Mouse (Mus musculus) heart, embryonic 11.5 days (tissue): ENCODE data around the gene Amdhd2. TPM values are rescaled to one million over a fixed set of nuclear protein-coding genes. Genes with fewer than 3 reads are reported as not detected.

Experiments
- ATAC-seq: fragments of 200-750 bp; cut with Nextera tagmentation; replicated peaks from 2 replicates; pipeline ENCODE4 v1.8.0; 2017; ENCODE audit warnings: moderate library complexity; ENCODE audit not compliant: insufficient number of reproducible peaks, low FRiP score, low TSS enrichment
- H3K27ac ChIP-seq: fragments of 300-500 bp; sonication (generic); 2 replicates; pipeline ENCODE4 v1.5.1; 2014; ENCODE audit warnings: mild to moderate bottlenecking, low read depth, low read length
- H3K27me3 ChIP-seq: fragments of 300-500 bp; sonication (generic); 2 replicates; pipeline ENCODE4 v1.6.1; 2014; ENCODE audit warnings: mild to moderate bottlenecking, low read length, mixed read lengths; ENCODE audit not compliant: control insufficient read depth, insufficient read depth
- H3K36me3 ChIP-seq: fragments of 300-500 bp; sonication (generic); 2 replicates; pipeline ENCODE4 v1.6.1; 2014; ENCODE audit warnings: mild to moderate bottlenecking, low read length, moderate library complexity, mixed read lengths; ENCODE audit not compliant: control insufficient read depth, insufficient read depth
- H3K4me1 ChIP-seq: fragments of 300-500 bp; sonication (generic); 2 replicates; pipeline ENCODE4 v1.6.1; 2014; ENCODE audit warnings: low read length; ENCODE audit not compliant: control insufficient read depth, insufficient read depth
- H3K4me2 ChIP-seq: fragments of 300-500 bp; sonication (generic); 2 replicates; pipeline ENCODE4 v1.6.1; 2014; ENCODE audit warnings: mild to moderate bottlenecking, moderate library complexity
- H3K4me3 ChIP-seq: fragments of 300-500 bp; sonication (generic); 2 replicates; pipeline ENCODE4 v1.5.1; 2014; ENCODE audit warnings: low read depth, low read length
- H3K9ac ChIP-seq: fragments of 300-500 bp; sonication (generic); 2 replicates; pipeline ENCODE4 v1.6.1; 2014; ENCODE audit warnings: mild to moderate bottlenecking, low read depth, low read length, moderate library complexity
- H3K9me3 ChIP-seq: fragments of 300-500 bp; sonication (generic); replicated peaks from 2 replicates; pipeline ENCODE4 v1.6.1; 2016; ENCODE audit warnings: low read length; ENCODE audit not compliant: control insufficient read depth
- WGBS: fragments of 180-500 bp; shearing (Covaris S2); extraction: QIAGEN DNeasy Blood & Tissue Kit; methylation state at CpG from one replicate; pipeline ENCODE4 v1.1.7; 2014; ENCODE audit not compliant: insufficient replicate concordance; 5-methylcytosine and 5-hydroxymethylcytosine counted together
- polyA plus RNA-seq: library from polyadenylated mRNA; unstranded; fragments of >200 nt; fragmentation: Nextera tagmentation; extraction: Ambion mirVana; gene quantifications from 2 replicates; pipeline ENCODE4 v1.2.1, GENCODE M21; 2014

Amdhd2 gene
- polyA plus RNA-seq, 1 experiment from 2014 or later: 31.0 TPM

DNA sequence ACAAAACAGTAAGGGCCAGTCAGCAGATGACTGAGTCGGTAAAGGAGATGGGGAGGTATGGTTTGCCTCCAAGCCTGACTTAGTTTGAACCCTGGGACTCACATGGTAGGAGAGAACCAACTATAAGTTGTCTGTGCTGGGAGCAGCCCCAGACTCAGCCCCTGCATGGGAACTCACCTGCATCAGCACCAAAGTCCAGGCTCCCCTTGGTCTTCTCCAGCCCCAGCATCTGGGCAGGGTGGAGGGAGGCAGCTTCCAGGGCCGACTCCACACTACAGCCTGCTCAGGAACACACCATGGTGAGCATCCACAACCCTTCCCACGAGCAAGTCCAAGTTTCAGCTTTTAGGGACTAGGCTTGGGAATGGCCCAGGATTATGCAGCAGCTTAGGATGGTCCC lies 7.2 kb downstream of the Amdhd2 start:
- peaks cover 2% of the 10 kb centered on the region; the same call in 1 of the 2 replicates for H3K36me3 ChIP-seq
- H3K4me1 ChIP-seq: peaks cover 7% of the 10 kb centered on the region
- no peak overlapping the region for H3K4me2 ChIP-seq
- 81% methylated on average over 3 of the region's 3 CpGs for WGBS
- no peak overlapping the region for H3K27ac ChIP-seq
- ATAC-seq: no peak
- H3K27me3 ChIP-seq: no peaks in the 10 kb centered on the region
- no peak overlapping the region for H3K4me3 ChIP-seq
- H3K9ac ChIP-seq: no peak overlapping the region; the same call in 1 of the 2 replicates
- H3K9me3 ChIP-seq: no peaks in the 10 kb centered on the region

DNA sequence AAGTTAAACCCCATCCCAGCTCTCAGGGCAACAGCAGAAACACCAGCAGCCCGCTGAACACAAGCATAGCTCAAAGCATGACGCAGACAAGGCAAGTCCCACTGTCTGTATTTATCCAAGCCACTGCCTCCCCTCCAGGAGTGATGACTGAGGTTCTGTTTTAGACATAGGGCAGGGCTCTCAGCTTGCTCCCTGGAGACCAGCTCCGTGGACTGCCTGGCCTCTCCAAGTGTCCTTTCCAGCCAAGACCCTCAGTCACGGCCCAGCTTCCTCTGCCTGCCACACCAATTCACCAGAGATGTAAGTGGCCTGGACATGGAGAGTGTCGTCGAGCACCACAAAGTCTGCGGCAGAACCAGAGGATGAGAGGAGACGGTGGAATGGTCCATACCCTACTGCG lies 7.8 kb downstream of the Amdhd2 start:
- 80% methylated on average over 9 of the region's 9 CpGs for WGBS
- no peaks in the 10 kb centered on the region for H3K9me3 ChIP-seq
- no peak overlapping the region for H3K9ac ChIP-seq

DNA sequence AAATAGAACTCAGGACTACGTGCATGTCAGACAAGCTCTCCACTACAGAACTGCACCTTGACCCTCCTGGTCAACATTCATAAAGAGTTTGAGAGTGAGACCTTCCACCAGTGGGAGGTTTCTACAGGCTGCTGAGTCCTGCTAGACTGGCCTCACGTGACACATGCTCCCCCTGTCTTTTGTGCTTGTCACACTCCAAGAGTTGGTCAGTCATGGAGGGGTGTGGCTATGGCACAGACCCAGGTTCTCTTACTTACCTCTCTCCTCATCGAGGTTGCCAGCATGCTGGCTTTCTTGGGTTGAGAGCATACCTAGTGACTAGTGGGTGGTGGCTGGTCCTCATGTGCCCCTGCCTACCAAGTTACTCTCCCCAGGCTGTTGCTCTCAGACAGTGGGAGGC lies 9.1 kb downstream of the Amdhd2 start:
- WGBS: 73% methylated on average over 3 of the region's 3 CpGs
- no peaks in the 10 kb centered on the region for H3K9me3 ChIP-seq
- H3K36me3 ChIP-seq: peaks cover 2% of the 10 kb centered on the region; the same call in 1 of the 2 replicates
- peaks cover 7% of the 10 kb centered on the region for H3K4me1 ChIP-seq
- no peak overlapping the region for H3K9ac ChIP-seq
- no peak for ATAC-seq
- H3K4me3 ChIP-seq: no peak overlapping the region
- H3K27me3 ChIP-seq: no peaks in the 10 kb centered on the region
- no peak overlapping the region for H3K27ac ChIP-seq
- no peak overlapping the region for H3K4me2 ChIP-seq

More for the DNA sequence above, 7.8 kb downstream of the Amdhd2 start:
- Histone ChIP-seq H3K27me3 (no peaks in the 10 kb centered on the region), H3K4me3 (no peak overlapping the region), H3K4me1 (peaks cover 7% of the 10 kb centered on the region), H3K27ac (no peak overlapping the region), H3K4me2 (no peak overlapping the region), H3K36me3 (peaks cover 2% of the 10 kb centered on the region; the same call in 1 of the 2 replicates)
- ATAC-seq: no peak

DNA sequence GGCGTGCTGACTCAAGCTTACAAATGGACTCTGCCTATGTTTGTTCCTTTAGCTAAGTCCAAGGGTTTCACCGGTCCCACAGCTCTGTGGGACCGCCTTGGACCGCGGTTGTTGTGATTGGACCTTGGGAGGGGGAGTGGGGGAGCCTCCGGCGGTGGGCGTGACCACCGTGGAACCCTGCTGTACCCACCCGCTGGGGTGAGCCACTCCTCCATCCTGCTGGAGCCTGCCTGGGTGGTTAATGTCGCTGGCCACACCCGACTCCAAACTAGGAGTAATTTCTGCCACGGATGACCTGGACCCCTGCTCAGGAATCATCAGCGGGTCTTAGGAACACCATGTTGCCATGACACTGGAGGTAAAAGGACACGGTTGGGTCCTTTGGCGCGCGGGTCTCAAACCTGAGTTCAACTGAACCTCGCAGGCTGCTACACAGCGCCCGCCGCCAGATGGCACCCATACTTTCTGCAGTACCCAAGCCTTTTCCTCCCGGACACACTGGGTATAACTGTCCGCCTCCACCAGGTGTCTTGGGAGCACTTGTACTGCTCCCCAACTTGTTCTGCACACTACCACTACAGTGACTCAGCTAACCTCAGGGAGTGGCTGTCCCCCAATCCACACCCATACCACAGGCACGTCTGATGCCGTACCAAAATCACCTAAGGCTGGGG lies 11.5 kb downstream of the Amdhd2 start:
- no peaks in the 10 kb centered on the region for H3K27me3 ChIP-seq
- peaks cover 2% of the 10 kb centered on the region; the same call in 1 of the 2 replicates for H3K36me3 ChIP-seq
- H3K4me1 ChIP-seq: peaks cover 7% of the 10 kb centered on the region
- peak overlapping the region; percentile 86 for H3K4me2 ChIP-seq
- peak overlapping the region; percentile 45 for H3K4me3 ChIP-seq
- ATAC-seq: peak; percentile 85
- no peak overlapping the region for H3K27ac ChIP-seq
- 2% methylated on average over 26 of the region's 26 CpGs for WGBS
- H3K9ac ChIP-seq: peak overlapping the region; percentile 69
- H3K9me3 ChIP-seq: no peaks in the 10 kb centered on the region

DNA sequence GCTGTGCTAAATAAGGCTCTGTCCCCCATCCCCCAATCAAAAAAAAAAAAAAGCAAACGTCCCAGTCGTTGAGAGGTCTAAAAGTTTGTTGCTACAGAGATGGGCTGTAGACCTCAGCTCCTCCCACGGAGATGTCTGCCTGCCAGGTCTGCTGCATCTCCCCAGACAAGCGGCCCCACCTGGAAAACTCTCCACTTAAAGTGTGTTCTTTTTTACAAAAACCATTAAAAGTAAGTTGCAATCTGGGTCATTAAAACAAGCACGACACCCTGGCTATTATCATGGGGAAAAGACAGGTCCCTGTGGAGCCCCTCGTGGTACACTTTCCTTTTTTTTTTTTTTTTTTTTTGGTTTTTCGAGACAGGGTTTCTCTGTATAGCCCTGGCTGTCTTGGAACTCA lies 12.2 kb downstream of the Amdhd2 start:
- peak overlapping the region; percentile 69 for H3K9ac ChIP-seq
- no peaks in the 10 kb centered on the region for H3K27me3 ChIP-seq
- no peak overlapping the region for H3K27ac ChIP-seq
- H3K36me3 ChIP-seq: no peaks in the 10 kb centered on the region; the same call in 1 of the 2 replicates
- 11% methylated on average over 7 of the region's 7 CpGs for WGBS
- H3K9me3 ChIP-seq: no peaks in the 10 kb centered on the region
- H3K4me2 ChIP-seq: peak overlapping the region; percentile 86
- no peak for ATAC-seq
- peaks cover 7% of the 10 kb centered on the region for H3K4me1 ChIP-seq
- peak overlapping the region; percentile 45 for H3K4me3 ChIP-seq

DNA sequence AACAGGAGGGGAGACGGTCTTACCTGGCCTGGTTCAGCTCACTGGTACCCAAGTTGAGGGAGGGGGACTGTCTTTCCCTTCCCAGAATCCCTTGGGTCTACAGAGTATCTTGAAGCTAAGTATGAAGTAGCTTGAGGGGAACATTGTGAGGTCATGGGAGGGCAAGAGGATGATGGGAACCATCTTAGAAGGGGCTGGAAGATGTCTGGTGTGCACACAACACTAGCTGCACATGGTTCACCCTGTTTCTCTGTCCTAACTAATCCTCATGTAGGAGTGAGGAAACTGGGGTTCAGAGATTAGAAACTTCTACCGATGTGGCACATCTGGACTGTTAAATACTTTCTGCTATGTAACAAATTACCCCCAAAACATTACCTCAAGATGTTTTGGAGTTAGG lies 12.7 kb downstream of the Amdhd2 start, which contains the start of gene Pdpk1:
Gene Pdpk1, minus strand, starts transcription at position 101 of the 400 bp plus-strand sequence.
- Histone ChIP-seq H3K27me3 (no peaks in the 10 kb centered on the region), H3K4me3 (peak within 1 kb of the TSS; percentile 45), H3K4me1 (peaks cover 7% of the 10 kb centered on the region), H3K36me3 (no peaks in the 10 kb centered on the region; the same call in 1 of the 2 replicates), H3K27ac (no peak within 1 kb of the TSS), H3K9ac (peak within 1 kb of the TSS; percentile 69), H3K9me3 (no peaks in the 10 kb centered on the region), H3K4me2 (peak within 1 kb of the TSS; percentile 86)
- 75% methylated on average over 2 of the region's 2 CpGs for WGBS
- no peak for ATAC-seq

DNA sequence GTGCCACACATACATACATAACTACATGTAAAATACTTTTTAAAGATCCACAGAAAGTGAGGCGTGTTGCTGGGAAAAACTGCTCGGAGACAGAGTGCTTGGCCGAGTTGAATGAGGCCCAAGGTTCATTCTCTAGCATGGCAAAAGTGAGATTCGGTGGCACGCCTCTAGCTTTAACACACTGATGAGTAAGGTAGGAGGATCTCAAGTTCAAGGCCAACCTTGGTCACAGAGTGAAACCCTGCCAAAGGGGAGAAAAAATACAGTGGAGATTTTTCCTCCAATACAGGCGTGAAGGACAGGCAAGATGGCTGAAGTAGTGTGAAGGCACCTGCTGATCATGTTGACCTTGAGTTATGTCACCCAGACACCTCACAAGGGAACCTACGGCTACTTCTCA lies 14.1 kb downstream of the Amdhd2 start:
- Histone ChIP-seq H3K9ac (no peak overlapping the region), H3K4me3 (no peak overlapping the region), H3K27ac (no peak overlapping the region), H3K9me3 (no peaks in the 10 kb centered on the region), H3K36me3 (no peaks in the 10 kb centered on the region; the same call in 1 of the 2 replicates), H3K4me1 (peaks cover 7% of the 10 kb centered on the region), H3K27me3 (no peaks in the 10 kb centered on the region), H3K4me2 (no peak overlapping the region)
- ATAC-seq: no peak
- WGBS: 76% methylated on average over 7 of the region's 7 CpGs

DNA sequence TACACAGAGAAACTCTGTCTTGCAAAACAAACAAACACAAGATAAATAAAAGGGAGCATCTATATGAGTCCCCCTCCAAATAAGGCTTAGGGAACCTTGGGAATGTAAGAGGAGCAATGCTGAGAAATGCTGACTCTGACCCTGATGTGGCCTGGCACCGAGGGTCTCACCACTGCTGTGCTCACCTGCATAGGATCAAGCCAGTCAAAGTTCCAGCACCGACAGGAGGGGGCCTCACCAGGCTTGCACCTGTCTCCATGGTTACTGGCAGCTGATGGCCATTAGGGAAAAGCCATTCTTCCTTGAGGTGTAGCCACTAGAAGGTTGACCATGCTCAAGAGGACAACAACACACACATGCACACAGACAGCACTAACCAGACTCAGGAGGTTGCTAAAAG lies 20.7 kb downstream of the Amdhd2 start:
- H3K9ac ChIP-seq: no peak overlapping the region
- H3K27me3 ChIP-seq: no peaks in the 10 kb centered on the region
- peaks cover 11% of the 10 kb centered on the region for H3K4me1 ChIP-seq
- no peak overlapping the region for H3K27ac ChIP-seq
- H3K36me3 ChIP-seq: no peaks in the 10 kb centered on the region
- no peak for ATAC-seq
- WGBS: 45% methylated on average over 2 of the region's 2 CpGs
- no peak overlapping the region for H3K4me3 ChIP-seq
- H3K4me2 ChIP-seq: no peak overlapping the region
- no peaks in the 10 kb centered on the region for H3K9me3 ChIP-seq
